Mouse (Mus musculus) adrenal gland, adult 8-10 months (tissue): ENCODE data around the gene Gng12. TPM values are rescaled to one million over a fixed set of nuclear protein-coding genes. Genes with fewer than 3 reads are reported as not detected.
"Not testable (repeated sequence)": the region's sequence is repeated elsewhere in the genome, so short reads cannot be mapped to it uniquely, and the experiment has no call there.

Experiments
- DNase-seq: peaks from one replicate; pipeline ENCODE4 v3.0.0; 2022
- total RNA-seq, 4 experiments: library from RNA; stranded (reverse); gene quantifications; 2 replicates each; pipeline ENCODE4 v1.2.4; 2022

Gng12 gene
- total RNA-seq, 4 experiments from 2014 or later, result 53.7 to 69.5 (median 59.3) TPM

GRCm38 (mm10) chr6:66994981-66995380 is 98.8 kb downstream of the Gng12 start:
- DNase-seq, result no peak

DNA sequence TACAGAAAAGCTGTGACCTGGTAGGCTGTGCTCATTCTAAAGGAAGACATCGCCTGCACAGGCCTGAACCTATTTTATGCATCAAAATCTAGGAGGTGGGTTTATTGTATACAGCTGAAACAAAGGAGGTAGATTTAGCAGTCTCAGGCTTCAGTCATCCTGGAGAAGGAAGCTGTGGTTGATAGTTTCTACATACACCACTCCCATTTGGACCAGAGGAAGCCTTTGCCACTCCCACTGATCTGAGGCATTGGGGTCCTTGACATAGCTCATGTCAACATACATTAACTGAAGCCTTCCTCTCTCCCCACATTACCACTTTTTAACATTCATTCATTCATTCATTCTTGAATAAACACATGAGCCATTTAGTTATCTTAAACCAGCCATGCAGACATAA is 99.6 kb downstream of the Gng12 start:
- no peak for DNase-seq

- DNase-seq, result no peak
These were observed 100.1 kb downstream of the Gng12 start for GRCm38 (mm10) chr6:66996257-66996656.

DNA sequence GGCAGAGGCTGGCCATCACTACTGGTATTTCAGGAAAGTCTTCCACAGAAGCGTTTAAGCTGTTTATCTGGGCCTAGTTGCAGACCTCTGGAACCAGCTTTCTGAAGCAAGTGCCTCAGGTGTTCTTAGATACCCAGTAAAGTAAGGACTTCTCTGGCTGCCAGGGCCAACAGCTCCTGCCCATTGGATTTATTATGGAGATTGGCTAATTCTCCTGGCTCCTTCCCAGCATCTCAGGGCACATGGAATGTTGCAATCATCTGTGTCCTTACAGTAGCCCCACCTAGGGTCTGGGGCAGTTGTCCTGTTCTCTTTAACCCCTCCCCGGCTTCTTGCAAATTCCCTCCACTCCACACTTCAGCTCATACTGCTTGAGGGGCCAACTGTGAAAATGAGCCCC is 102.4 kb downstream of the Gng12 start:
- DNase-seq, result peak; percentile 63

GRCm38 (mm10) chr6:66999800-67000199 is 103.6 kb downstream of the Gng12 start:
- no peak for DNase-seq

DNA sequence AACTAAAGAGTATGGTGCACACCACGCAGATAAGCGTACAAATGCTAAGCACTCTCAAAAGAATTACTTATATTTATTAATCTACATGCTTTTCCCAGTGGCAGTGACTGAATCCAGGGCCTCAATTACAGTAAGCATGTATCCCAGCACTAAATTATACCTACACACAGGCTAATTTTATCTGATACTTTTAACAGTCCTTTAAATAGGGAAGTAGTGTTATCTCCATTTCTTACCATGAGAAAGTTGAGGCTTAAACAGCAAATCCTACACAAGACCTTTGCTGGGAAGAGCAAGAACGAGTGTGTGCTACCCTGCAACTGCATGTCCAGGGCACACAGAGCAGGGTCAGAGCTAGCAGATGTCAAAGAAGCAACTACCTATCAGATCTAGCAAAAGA is 113.7 kb downstream of the Gng12 start:
- no peak for DNase-seq

GRCm38 (mm10) chr6:67010370-67011216 is 114.4 kb downstream of the Gng12 start:
- DNase-seq, result no peak

DNA sequence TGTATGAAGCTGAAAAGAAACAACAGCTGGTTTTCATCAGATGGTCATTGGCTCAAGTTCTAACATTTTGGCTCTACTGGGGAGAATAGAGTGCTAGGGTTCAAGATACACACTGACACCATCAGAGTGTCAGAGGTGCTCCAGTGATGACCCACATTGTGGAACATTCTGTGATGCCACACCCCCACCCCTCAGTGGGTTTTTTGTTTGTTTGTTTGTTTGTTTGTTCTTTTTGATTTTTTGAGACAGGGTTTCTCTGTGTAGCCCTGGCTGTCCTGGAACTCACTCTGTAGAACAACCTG is 115.0 kb downstream of the Gng12 start:
- DNase-seq, result no peak

GRCm38 (mm10) chr6:67013293-67013948 is 117.2 kb downstream of the Gng12 start:
- no peak for DNase-seq

- no peak for DNase-seq
These were observed 117.9 kb downstream of the Gng12 start for GRCm38 (mm10) chr6:67013949-67014678.

GRCm38 (mm10) chr6:67014679-67015075 is 118.5 kb downstream of the Gng12 start:
- no peak for DNase-seq

- no peak for DNase-seq
These were observed 119.7 kb downstream of the Gng12 start for GRCm38 (mm10) chr6:67015739-67016519.

DNA sequence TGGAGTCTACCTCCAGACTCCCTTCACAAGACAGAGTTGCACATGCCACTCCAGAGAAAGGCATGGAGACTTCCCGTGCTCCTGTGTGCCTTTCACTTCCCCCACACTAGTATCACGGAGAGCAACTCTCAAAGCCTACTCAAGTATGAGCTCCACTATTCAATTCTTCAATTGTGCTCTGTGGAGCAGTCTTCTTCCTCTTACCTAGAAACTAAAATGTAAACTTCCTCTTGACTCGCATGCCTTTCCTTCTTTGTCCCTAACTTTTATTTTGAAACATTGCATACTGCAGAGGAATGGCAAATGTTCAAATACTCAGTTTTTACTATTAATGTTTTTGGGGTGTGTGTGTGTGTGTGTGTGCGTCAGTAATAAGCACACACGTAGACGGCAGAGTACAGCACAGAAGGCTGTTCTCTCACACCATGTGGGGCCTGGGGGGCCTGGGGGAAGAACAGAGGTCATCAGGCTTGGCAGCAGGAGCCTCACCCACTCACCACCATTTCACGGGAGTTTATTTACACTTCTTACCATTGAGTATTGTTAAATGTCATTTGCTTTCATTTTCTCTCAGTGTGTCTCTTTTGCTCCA is 120.4 kb downstream of the Gng12 start:
- no peak for DNase-seq

GRCm38 (mm10) chr6:67018365-67018764 is 122.2 kb downstream of the Gng12 start:
- DNase-seq, result no peak

DNA sequence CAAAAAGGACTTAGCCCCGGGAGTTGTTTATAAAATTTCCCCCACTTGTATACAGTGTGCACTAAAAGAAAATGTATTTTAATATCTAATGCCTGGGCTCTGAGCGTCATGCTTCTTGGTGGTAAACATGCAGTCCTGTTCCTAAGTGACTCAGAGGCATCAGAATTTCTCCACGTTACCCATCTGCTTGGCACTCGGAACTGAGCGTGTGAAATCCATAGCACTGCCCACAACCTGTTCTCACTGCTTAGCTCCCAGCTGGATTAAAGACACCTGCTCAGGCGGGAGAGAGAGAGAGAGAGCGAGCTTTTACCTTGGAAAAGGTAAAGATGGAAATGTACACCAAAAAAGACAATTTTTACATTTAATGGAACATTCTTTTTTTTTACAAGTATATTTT is 122.8 kb downstream of the Gng12 start:
- DNase-seq, result not testable (repeated sequence)

GRCm38 (mm10) chr6:67021308-67021707 is 125.1 kb downstream of the Gng12 start:
- DNase-seq, result no peak

DNA sequence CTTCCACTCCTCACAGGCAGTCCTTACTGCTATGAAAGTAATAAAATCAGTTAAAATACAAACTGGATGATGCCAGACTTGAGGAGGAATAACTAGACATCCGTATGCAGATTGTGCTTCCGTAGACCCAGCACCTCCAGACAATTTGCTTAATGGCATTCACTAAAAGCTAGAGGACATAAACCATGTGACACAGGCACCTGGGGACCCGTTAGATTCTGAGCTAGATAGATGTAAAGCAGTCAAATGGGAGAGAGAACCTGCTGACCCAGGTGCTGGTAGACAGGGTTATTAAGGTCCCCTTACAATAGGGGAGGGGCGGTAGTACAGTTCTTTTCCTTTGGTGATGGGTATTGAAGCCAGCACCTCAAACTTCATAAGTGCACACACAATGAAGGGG is 127.5 kb downstream of the Gng12 start:
- DNase-seq, result no peak

- no peak for DNase-seq
These were observed 130.5 kb downstream of the Gng12 start for GRCm38 (mm10) chr6:67026661-67027060.

DNA sequence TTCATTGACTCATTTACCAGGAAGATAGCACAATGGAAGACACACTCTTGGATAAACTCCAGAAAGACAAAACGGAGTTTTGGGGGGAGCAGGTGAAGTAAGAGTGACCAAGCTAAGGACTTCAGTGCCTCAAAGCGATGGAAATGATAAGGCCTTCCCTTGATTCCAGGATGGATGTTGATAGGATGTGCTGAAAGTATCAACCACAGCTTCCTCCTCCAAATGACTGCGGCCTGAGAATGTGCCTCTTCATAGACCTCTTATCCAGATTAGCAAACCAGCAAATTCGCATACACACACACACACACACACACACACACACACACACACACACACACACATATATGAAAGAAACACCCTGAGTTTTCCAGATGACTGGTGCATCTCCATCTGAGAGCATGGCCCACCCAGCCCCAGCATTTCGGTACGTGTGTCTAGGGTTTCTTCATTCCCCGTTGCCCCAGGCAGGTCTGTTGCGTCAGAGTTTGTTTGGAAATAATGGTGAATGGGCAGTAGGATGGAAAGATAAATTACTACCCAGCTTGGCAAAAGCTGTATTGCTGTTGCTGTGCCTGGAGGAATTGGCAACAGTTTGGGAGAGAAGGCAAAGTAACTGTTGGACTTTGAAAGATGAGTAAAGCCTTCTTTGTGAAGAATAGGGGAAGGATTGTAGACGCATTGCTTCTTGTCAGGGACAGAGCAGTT is 131.4 kb downstream of the Gng12 start:
- peak; percentile 22 for DNase-seq

DNA sequence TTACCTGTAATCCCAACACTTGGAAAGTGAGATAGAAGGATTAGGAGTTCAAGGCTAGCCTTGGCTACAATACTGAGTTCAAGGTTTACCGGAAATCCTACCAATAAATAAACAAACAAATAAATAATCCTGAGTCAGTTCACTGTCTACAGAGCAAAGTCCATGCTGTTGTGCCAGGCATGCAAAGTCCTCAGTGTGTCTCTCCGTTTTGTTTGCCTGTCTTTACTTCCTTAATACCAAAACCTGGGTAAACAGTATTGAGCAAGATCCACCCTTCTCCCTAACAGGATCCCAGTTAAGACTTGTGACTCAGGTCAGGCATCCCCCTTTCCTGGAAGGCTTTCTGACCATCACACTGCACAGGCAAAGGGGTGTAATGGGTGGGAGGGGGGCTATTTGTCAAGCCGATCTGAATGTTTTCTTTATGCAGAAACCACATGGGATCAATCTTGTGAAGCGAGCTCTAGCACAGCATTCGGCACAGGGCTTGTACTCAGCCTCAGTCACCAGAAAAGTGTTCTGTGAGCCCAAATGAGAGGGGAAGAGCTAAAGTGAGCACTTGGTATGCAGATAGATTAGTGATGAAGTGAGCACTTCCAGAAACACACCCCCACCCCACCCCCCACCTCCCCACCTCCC is 133.2 kb downstream of the Gng12 start:
- no peak for DNase-seq

DNA sequence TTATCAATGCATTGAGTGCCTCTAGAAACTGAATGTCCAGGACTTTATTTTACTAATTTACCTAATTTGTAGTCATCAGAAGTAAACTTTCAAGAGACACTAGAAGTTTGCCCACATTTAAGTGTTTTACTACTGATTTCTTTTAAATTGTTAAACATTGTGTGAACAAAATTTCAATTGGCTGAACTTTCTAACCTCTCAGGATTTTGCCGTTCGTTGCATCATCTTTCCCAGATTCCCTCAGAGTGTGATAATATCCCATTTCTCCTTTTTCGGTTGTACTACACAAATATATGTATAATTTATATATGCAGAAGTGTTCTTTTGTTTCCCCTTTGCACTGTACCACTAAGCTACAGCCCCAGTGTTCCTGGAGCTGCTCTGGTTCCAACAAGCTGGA is 133.8 kb downstream of the Gng12 start:
- no peak for DNase-seq
